Mouse (Mus musculus) left cerebral cortex, postnatal 36 days (tissue): ENCODE data around the gene Defb39. TPM values are rescaled to one million over a fixed set of nuclear protein-coding genes. Genes with fewer than 3 reads are reported as not detected.

ENCODE experiments used
- DNase-seq, 2 experiments: peaks; one replicate each; pipeline ENCODE4 v3.0.0; 2021 to 2022; ENCODE audit warnings: low spot score in 2 of 2, mixed read lengths in 1 of 2
- intact Hi-C: fragments of 180-260 bp; cut with DNase I; formaldehyde crosslinking; loops from one replicate; pipeline ENCODE4 v1.15.1; 2025
- total RNA-seq, 2 experiments: library from RNA; stranded (reverse); gene quantifications; 2 replicates each; pipeline ENCODE4 v1.2.3; 2021

Gene Defb39
- not detected for total RNA-seq

DNA sequence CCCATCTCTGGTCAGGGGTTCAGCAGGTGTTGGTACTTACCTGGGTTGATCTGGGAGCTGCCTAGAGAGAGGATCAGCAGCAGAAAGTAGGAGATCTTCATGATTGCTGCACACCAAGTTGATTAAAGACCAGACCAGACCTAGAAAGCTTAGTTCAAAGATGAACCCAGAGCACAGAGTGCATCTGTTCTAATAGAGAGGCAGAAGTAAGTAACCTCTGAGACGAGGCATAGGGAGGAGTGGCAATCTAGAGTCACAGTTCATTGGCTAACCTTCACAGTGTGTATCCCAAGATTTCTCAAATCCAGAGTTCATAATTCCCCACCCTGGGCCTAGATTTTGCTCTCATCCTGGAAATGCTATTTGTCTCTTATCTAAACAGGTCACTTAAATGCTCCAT, at the start of gene Defb39:
Gene Defb39 (minus strand): TSS at position 101 of the 400 bp plus-strand sequence.
- intact Hi-C loops = no loop called here

GRCm38 (mm10) chr8:19066013-19066412, 1.4 kb upstream of the Defb39 start:
- intact Hi-C loops = no loop called here
- DNase-seq = no peak

More for the DNA sequence above, at the start of gene Defb39:
- no peak for DNase-seq

DNA sequence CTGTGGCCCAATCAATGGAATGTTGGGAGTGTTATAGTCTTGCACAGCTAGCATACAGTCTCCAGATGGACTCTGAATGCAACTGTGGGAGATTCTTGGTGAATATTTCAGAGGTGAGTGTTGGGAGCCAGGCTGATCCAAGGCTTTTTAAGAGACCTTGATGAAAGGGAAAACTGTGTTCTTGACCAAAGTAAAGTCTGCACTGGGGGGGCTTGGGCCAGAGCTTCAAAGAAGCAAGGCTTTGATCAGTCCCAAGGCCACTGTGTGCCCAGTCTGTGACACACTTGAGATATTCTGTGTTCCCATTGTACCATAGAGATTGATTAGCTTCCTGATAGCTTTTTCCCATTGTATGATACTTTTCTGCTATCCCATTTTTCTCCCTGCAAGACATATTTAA, 1.7 kb downstream of the Defb39 start:
- intact Hi-C loops = no loop called here

GRCm38 (mm10) chr8:19045242-19045641, 19.4 kb downstream of the Defb39 start:
- intact Hi-C loops = no loop called here
- no peak for DNase-seq

More for the DNA sequence above, 1.7 kb downstream of the Defb39 start:
- no peak for DNase-seq

- no peak for DNase-seq
- intact Hi-C loops = no loop called here
These were observed 38.1 kb downstream of the Defb39 start, which contains the start of gene Defb38 for GRCm38 (mm10) chr8:19026466-19026865. Gene Defb38 (minus strand): TSS chr8:19026566.

Other genes with a start within 250 kb of the Defb39 start
- gene Defb40, start 86.6 kb downstream of the Defb39 start, total RNA-seq = not detected
- gene Defb37, start 73.8 kb downstream of the Defb39 start, total RNA-seq = not detected
- not detected for gene Defb38, start 38.2 kb downstream of the Defb39 start, total RNA-seq
- not detected for gene Defb12, start 50.0 kb upstream of the Defb39 start, total RNA-seq
- gene Defb34, start 58.9 kb upstream of the Defb39 start, total RNA-seq = not detected
- not detected for gene Gm45826, start 76.0 kb upstream of the Defb39 start, total RNA-seq
- not detected for gene Defb14, start 129.5 kb upstream of the Defb39 start, total RNA-seq
- not detected for gene Defb4, start 133.9 kb upstream of the Defb39 start, total RNA-seq
- not detected for gene Defb6, start 160.7 kb upstream of the Defb39 start, total RNA-seq
- gene Defb46, start 175.1 kb upstream of the Defb39 start, total RNA-seq = not detected
- gene Defb5, start 182.8 kb upstream of the Defb39 start, total RNA-seq = not detected
- gene Defb3, start 228.6 kb upstream of the Defb39 start, total RNA-seq = not detected